Comparison of ENCODE assay signal across 8 mouse cellular contexts in genomic region chr1:130740227-130740648, GRCm38 (mm10). TPM values are rescaled to one million over a fixed set of nuclear protein-coding genes. Genes with fewer than 3 reads are reported as not detected.
DNase-seq lines count a peak whose midpoint lies in the region; ATAC-seq lines count a peak whose summit lies in the region.

No protein-coding gene starts in this region.

- WGBS in midbrain, embryonic 12.5 days, result 77% methylated on average over 4 of the region's 4 CpGs
- 72% methylated on average over 4 of the region's 4 CpGs for WGBS in midbrain, embryonic 16.5 days
- WGBS in heart, embryonic 13.5 days, result 43% methylated on average over 4 of the region's 4 CpGs
- 69% methylated on average over 4 of the region's 4 CpGs for WGBS in hindbrain, embryonic 11.5 days

- no peaks in the 10 kb centered on the region for H3K36me3 ChIP-seq in midbrain, embryonic 12.5 days
- no peaks in the 10 kb centered on the region for H3K36me3 ChIP-seq in midbrain, embryonic 16.5 days (ENCODE audit: control insufficient read depth, insufficient read depth, low read length)
- no peaks in the 10 kb centered on the region for H3K36me3 ChIP-seq in heart, embryonic 13.5 days
- H3K36me3 ChIP-seq in hindbrain, embryonic 11.5 days (ENCODE audit: control insufficient read depth, insufficient read depth, low read length), result no peaks in the 10 kb centered on the region

- no peaks in the 10 kb centered on the region for H3K9me3 ChIP-seq in midbrain, embryonic 12.5 days
- no peaks in the 10 kb centered on the region for H3K9me3 ChIP-seq in midbrain, embryonic 16.5 days (replicated peaks; ENCODE audit: control insufficient read depth, low read length, poor library complexity, severe bottlenecking)
- no peaks in the 10 kb centered on the region for H3K9me3 ChIP-seq in heart, embryonic 13.5 days
- no peaks in the 10 kb centered on the region for H3K9me3 ChIP-seq in hindbrain, embryonic 11.5 days (ENCODE audit: control insufficient read depth, low read length)

- H3K4me2 ChIP-seq in midbrain, embryonic 12.5 days (replicated peaks), result no peak overlapping the region
- no peak overlapping the region for H3K4me2 ChIP-seq in midbrain, embryonic 16.5 days (ENCODE audit: low read length)
- H3K4me2 ChIP-seq in heart, embryonic 13.5 days, result peak overlapping the region; percentile 55
- H3K4me2 ChIP-seq in hindbrain, embryonic 11.5 days (replicated peaks; ENCODE audit: low read depth, low read length), result no peak overlapping the region

- peak; percentile 29 for DNase-seq in cerebellum, adult 11 months
- peak; percentile 52 for DNase-seq in lung, postnatal 25 days (ENCODE audit: low spot score)
- no peak for DNase-seq in thymus, adult 18-20 months
- DNase-seq in neural tube, embryonic 10.5 days (ENCODE audit: extremely low spot score, low spot score), result no peak
- DNase-seq in hindbrain, embryonic 11.5 days (ENCODE audit: low spot score), result no peak

- H3K4me1 ChIP-seq in midbrain, embryonic 12.5 days, result no peaks in the 10 kb centered on the region
- no peaks in the 10 kb centered on the region for H3K4me1 ChIP-seq in midbrain, embryonic 16.5 days (ENCODE audit: control insufficient read depth, insufficient read depth, low read length)
- H3K4me1 ChIP-seq in heart, embryonic 13.5 days, result peaks cover 41% of the 10 kb centered on the region
- H3K4me1 ChIP-seq in hindbrain, embryonic 11.5 days (replicated peaks; ENCODE audit: control insufficient read depth, insufficient read depth, low read length), result no peaks in the 10 kb centered on the region

- ATAC-seq in midbrain, embryonic 12.5 days (ENCODE audit: low FRiP score, low read depth), result no peak
- ATAC-seq in midbrain, embryonic 16.5 days, result no peak
- no peak for ATAC-seq in heart, embryonic 13.5 days (ENCODE audit: extremely low read depth, insufficient number of reproducible peaks, low FRiP score, low TSS enrichment)
- ATAC-seq in hindbrain, embryonic 11.5 days (ENCODE audit: low FRiP score), result no peak

- no peak overlapping the region for H3K4me3 ChIP-seq in midbrain, embryonic 12.5 days
- H3K4me3 ChIP-seq in midbrain, embryonic 16.5 days (ENCODE audit: low read depth, low read length), result no peak overlapping the region
- peak overlapping the region; percentile 27 for H3K4me3 ChIP-seq in heart, embryonic 13.5 days
- no peak overlapping the region for H3K4me3 ChIP-seq in hindbrain, embryonic 11.5 days (ENCODE audit: low read depth, low read length)

- no peaks in the 10 kb centered on the region for H3K27me3 ChIP-seq in midbrain, embryonic 12.5 days
- H3K27me3 ChIP-seq in midbrain, embryonic 16.5 days (ENCODE audit: control insufficient read depth, insufficient read depth, low read depth, low read length), result no peaks in the 10 kb centered on the region
- peaks cover 21% of the 10 kb centered on the region for H3K27me3 ChIP-seq in heart, embryonic 13.5 days (replicated peaks)
- H3K27me3 ChIP-seq in hindbrain, embryonic 11.5 days (ENCODE audit: control insufficient read depth, insufficient read depth, low read length), result no peaks in the 10 kb centered on the region

- 0 out of 2 replicates have a peak overlapping the region, but pooled peaks have one; percentile 6 for H3K27ac ChIP-seq in midbrain, embryonic 12.5 days (replicated peaks)
- no peak overlapping the region for H3K27ac ChIP-seq in midbrain, embryonic 16.5 days (ENCODE audit: low read length)
- H3K27ac ChIP-seq in heart, embryonic 13.5 days (replicated peaks), result peak overlapping the region; percentile 82
- H3K27ac ChIP-seq in hindbrain, embryonic 11.5 days (ENCODE audit: low read depth, low read length), result no peak overlapping the region

- H3K9ac ChIP-seq in midbrain, embryonic 12.5 days (replicated peaks), result no peak overlapping the region
- no peak overlapping the region for H3K9ac ChIP-seq in midbrain, embryonic 16.5 days (ENCODE audit: low read depth, low read length)
- peak overlapping the region; percentile 8; the same call in 1 of the 2 replicates for H3K9ac ChIP-seq in heart, embryonic 13.5 days
- H3K9ac ChIP-seq in hindbrain, embryonic 11.5 days (ENCODE audit: low read depth, low read length), result no peak overlapping the region

RNA-seq across cellular contexts. Expression of gene AA986860, which starts 8.5 kb away (rescaled TPM):
- 0.54 and 0.56 TPM in 2 replicates for polyA plus RNA-seq in midbrain, embryonic 12.5 days (2016; fragmentation: Nextera tagmentation; extraction: Ambion mirVana)
- polyA plus RNA-seq in midbrain, embryonic 16.5 days (2015; fragmentation: Nextera tagmentation; extraction: Ambion mirVana), result 0.09 and 0.38 TPM in 2 replicates
- polyA plus RNA-seq in heart, embryonic 13.5 days (2015; fragmentation: Nextera tagmentation; extraction: Ambion mirVana), result 1.0 TPM in 2 replicates
- 0.46 and 0.79 TPM in 2 replicates for polyA plus RNA-seq in hindbrain, embryonic 11.5 days (2014; fragmentation: Nextera tagmentation; extraction: Ambion mirVana)

RNA-seq across cellular contexts. Expression of gene Pfkfb2, which starts 11.2 kb away (rescaled TPM):
- polyA plus RNA-seq in midbrain, embryonic 12.5 days (2016; fragmentation: Nextera tagmentation; extraction: Ambion mirVana), result 15.6 and 16.1 TPM in 2 replicates
- polyA plus RNA-seq in midbrain, embryonic 16.5 days (2015; fragmentation: Nextera tagmentation; extraction: Ambion mirVana), result 24.1 and 26.6 TPM in 2 replicates
- 5.3 and 6.7 TPM in 2 replicates for polyA plus RNA-seq in heart, embryonic 13.5 days (2015; fragmentation: Nextera tagmentation; extraction: Ambion mirVana)
- polyA plus RNA-seq in hindbrain, embryonic 11.5 days (2014; fragmentation: Nextera tagmentation; extraction: Ambion mirVana), result 9.2 and 10.1 TPM in 2 replicates

RNA-seq across cellular contexts. Expression of gene Yod1, which starts 23.1 kb away (rescaled TPM):
- polyA plus RNA-seq in midbrain, embryonic 12.5 days (2016; fragmentation: Nextera tagmentation; extraction: Ambion mirVana), result 22.2 and 22.4 TPM in 2 replicates
- polyA plus RNA-seq in midbrain, embryonic 16.5 days (2015; fragmentation: Nextera tagmentation; extraction: Ambion mirVana), result 15.3 and 17.1 TPM in 2 replicates
- 9.4 and 10.1 TPM in 2 replicates for polyA plus RNA-seq in heart, embryonic 13.5 days (2015; fragmentation: Nextera tagmentation; extraction: Ambion mirVana)
- polyA plus RNA-seq in hindbrain, embryonic 11.5 days (2014; fragmentation: Nextera tagmentation; extraction: Ambion mirVana), result 14.8 and 17.7 TPM in 2 replicates

RNA-seq across cellular contexts. Expression of gene Gm29427, which starts 24.6 kb away (rescaled TPM):
- polyA plus RNA-seq in midbrain, embryonic 12.5 days (2016; fragmentation: Nextera tagmentation; extraction: Ambion mirVana), result not detected in 2 replicates
- not detected in 2 replicates for polyA plus RNA-seq in midbrain, embryonic 16.5 days (2015; fragmentation: Nextera tagmentation; extraction: Ambion mirVana)
- polyA plus RNA-seq in heart, embryonic 13.5 days (2015; fragmentation: Nextera tagmentation; extraction: Ambion mirVana), result 0.11 TPM in 1 of 2 replicates, not detected in the other
- not detected in 2 replicates for polyA plus RNA-seq in hindbrain, embryonic 11.5 days (2014; fragmentation: Nextera tagmentation; extraction: Ambion mirVana)

Comparison
In these comparisons a context has a peak if more than half of its experiments do, and no peak if none do; other contexts are left out.
1. H3K27ac ChIP-seq: peak in midbrain, embryonic 12.5 days (single experiment) and heart, embryonic 13.5 days (single experiment); none in midbrain, embryonic 16.5 days (single experiment) and hindbrain, embryonic 11.5 days (single experiment).
2. DNase-seq: peak in cerebellum, adult 11 months (single experiment) and lung, postnatal 25 days (single experiment); none in thymus, adult 18-20 months (0 of 2), neural tube, embryonic 10.5 days (single experiment) and hindbrain, embryonic 11.5 days (single experiment).